Mouse (Mus musculus): Measurements from ENCODE around the gene Vps45. TPM values are rescaled to one million over a fixed set of nuclear protein-coding genes. Genes with fewer than 3 reads are reported as not detected.

Gene Vps45
- polyA plus RNA-seq, 2 experiments: 6.6 to 9.0 TPM

DNA sequence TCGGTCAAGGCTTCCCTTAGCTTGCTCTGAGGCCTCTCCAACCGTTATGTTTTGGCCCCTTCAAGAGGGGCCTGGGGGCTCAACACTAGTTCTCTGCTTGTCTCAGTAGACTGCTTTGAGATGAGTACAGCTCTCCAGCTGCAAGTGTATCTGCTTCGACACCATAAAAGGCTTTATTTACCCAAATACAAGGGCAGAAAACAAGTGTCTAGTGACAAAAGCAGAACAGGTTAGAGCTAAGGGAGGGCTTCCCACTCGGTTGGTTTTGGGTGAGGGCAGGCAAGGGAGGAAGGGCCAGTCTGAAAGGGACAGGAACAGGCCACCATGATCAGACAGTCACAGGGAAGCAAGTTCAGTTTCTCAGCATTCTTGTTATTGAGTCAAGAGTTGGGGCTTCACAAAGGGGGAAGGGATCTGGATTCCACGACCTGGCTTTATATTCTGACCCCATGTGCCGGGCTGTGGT, 63.9 kb downstream of the Vps45 start:
- Histone ChIP-seq H3K9ac (replicated peaks) (no peak overlapping the region), H3K4me3 (ENCODE audit: insufficient read depth in 1 of 2, low read depth in 2 of 2, low read length in 2 of 2) (peak overlapping the region; percentile 35 to 61; a peak in 3 of 4 replicates), H3K36me3 (replicated peaks; ENCODE audit: control insufficient read depth, insufficient read depth, low read depth) (no peaks in the 10 kb centered on the region), H3K4me2 (ENCODE audit: low read depth) (peak overlapping the region; percentile 84), H3K27ac (no peak overlapping the region), H3K9me3 (ENCODE audit: control insufficient read depth, low read length) (no peaks in the 10 kb centered on the region), H3K27me3 (ENCODE audit: control insufficient read depth, insufficient read depth, low read length) (peaks cover 31% of the 10 kb centered on the region), H3K4me1 (replicated peaks; ENCODE audit: control insufficient read depth in 2 of 2, insufficient read depth in 2 of 2, low read length in 1 of 2) (peaks cover 13 to 28% of the 10 kb centered on the region in 2 experiments)
- ATAC-seq (ENCODE audit: insufficient read depth): no peak
- 21% methylated on average over 6 of the region's 6 CpGs for WGBS (ENCODE audit: insufficient replicate concordance)
- TF ChIP-seq CTCF (IDR thresholded peaks at IDR 0.05; ENCODE audit: low read depth) (no peak), EP300 (IDR thresholded peaks at IDR 0.05; ENCODE audit: low read depth) (no peak)
- DNase-seq (ENCODE audit: low read depth in 3 of 3, low spot score in 3 of 3): no peak

DNA sequence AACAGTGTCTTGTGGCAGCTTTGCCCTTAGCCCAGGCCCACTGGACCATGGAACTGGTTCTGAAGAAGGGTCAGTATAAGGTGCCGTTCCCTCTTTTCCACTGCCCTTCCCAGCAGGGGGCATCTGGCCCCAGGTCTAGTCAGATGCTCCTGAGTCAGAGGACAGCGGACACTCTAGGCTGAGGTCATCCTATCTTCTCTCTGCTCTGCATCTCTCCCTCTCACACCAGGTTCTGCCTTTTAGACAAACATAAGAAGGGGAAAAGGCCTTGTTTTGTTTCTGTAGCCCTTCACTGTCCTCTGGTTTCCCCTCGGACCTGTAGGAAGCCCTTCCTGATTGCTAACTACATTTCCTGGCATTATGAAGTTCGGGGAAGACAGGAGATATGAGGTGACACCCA, 64.4 kb downstream of the Vps45 start:
- ATAC-seq (ENCODE audit: insufficient read depth): no peak
- no peaks in the 10 kb centered on the region for H3K36me3 ChIP-seq (replicated peaks; ENCODE audit: control insufficient read depth, insufficient read depth, low read depth)
- TF ChIP-seq CTCF (IDR thresholded peaks at IDR 0.05; ENCODE audit: low read depth): peak; percentile 39; the same call in 1 of the 2 replicates
- TF ChIP-seq EP300 (IDR thresholded peaks at IDR 0.05; ENCODE audit: low read depth): no peak
- H3K27ac ChIP-seq: no peak overlapping the region
- H3K9me3 ChIP-seq (ENCODE audit: control insufficient read depth, low read length): no peaks in the 10 kb centered on the region
- DNase-seq (ENCODE audit: low read depth in 3 of 3, low spot score in 3 of 3): no peak
- WGBS (ENCODE audit: insufficient replicate concordance): 34% methylated on average over 4 of the region's 4 CpGs
- H3K4me2 ChIP-seq (ENCODE audit: low read depth): peak overlapping the region; percentile 84
- H3K27me3 ChIP-seq (ENCODE audit: control insufficient read depth, insufficient read depth, low read length): peaks cover 31% of the 10 kb centered on the region
- peaks cover 9 to 22% of the 10 kb centered on the region in 2 experiments for H3K4me1 ChIP-seq (replicated peaks; ENCODE audit: control insufficient read depth in 2 of 2, insufficient read depth in 2 of 2, low read length in 1 of 2)
- H3K9ac ChIP-seq (replicated peaks): no peak overlapping the region
- H3K4me3 ChIP-seq (ENCODE audit: insufficient read depth in 1 of 2, low read depth in 2 of 2, low read length in 2 of 2): 0 out of 4 replicates have a peak overlapping the region, but pooled peaks of 1 of the 2 experiments have one; percentile 1

DNA sequence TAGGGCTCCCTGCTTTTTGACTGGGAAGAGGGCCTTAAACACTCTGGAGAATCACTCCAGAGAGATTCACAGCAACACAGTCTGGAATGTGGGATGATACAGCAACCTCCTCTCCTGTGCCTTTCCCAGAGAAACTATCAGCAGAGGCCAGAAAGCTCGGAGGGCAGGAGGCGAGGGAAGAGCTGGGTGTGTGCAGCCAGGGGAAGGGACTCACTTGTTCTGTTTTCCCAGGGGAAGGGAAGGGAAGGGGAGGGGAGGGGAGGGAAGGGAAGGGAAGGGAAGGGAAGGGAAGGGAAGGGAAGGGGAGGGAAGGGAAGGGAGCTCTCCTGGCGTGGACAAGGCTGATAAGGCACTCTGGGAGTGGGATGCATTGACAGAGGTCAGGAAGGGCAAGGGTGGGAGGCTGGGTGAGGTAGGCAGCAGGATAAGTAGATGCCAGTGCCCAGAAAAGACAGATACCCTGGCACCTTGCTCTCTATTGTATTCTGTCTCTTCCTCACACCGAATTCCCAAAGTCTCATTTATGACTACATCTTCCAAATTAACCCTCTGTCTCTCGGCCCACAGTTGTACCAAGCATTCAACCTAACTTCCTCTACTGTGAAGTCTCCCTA, 65.2 kb downstream of the Vps45 start:
- TF ChIP-seq EP300 (IDR thresholded peaks at IDR 0.05; ENCODE audit: low read depth) (no peak), CTCF (IDR thresholded peaks at IDR 0.05; ENCODE audit: low read depth) (no peak)
- Histone ChIP-seq H3K36me3 (replicated peaks; ENCODE audit: control insufficient read depth, insufficient read depth, low read depth) (no peaks in the 10 kb centered on the region), H3K27me3 (ENCODE audit: control insufficient read depth, insufficient read depth, low read length) (peaks cover 31% of the 10 kb centered on the region), H3K9me3 (ENCODE audit: control insufficient read depth, low read length) (no peaks in the 10 kb centered on the region), H3K27ac (no peak overlapping the region), H3K4me1 (replicated peaks; ENCODE audit: control insufficient read depth in 2 of 2, insufficient read depth in 2 of 2, low read length in 1 of 2) (peaks cover 6 to 19% of the 10 kb centered on the region in 2 experiments), H3K9ac (replicated peaks) (no peak overlapping the region), H3K4me2 (ENCODE audit: low read depth) (no peak overlapping the region; the same call in 1 of the 2 replicates), H3K4me3 (ENCODE audit: insufficient read depth in 1 of 2, low read depth in 2 of 2, low read length in 2 of 2) (no peak overlapping the region)
- DNase-seq (ENCODE audit: low read depth in 3 of 3, low spot score in 3 of 3) (no peak), ATAC-seq (ENCODE audit: insufficient read depth) (no peak)
- 54% methylated on average over 5 of the region's 5 CpGs for WGBS (ENCODE audit: insufficient replicate concordance)

DNA sequence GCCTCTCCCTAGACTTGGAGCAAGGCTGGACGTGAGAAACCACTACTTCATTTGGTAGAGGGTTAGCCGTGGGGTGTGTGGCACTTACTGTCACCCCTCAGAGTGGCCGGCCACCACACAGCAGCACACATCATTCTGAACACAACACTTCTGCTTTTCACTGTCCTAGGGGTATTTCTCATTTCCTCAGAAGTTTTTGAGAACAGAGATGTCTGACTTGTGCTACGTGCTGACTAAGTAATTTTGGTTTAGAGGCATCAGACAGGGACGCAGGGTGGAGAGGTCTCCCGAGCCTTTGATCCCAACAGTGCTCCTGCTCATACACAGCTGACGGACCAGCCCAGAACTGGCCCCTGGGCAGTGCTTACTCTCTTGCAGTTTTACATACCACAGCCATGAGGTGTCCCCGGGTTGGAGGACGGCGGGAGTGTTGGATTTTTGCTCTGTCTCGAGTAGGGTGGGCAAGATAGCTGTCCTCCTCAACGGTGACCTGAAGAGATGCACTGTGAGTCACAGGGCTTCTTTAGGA, 67.8 kb downstream of the Vps45 start:
- Histone ChIP-seq H3K9me3 (ENCODE audit: control insufficient read depth, low read length) (no peaks in the 10 kb centered on the region), H3K27me3 (ENCODE audit: control insufficient read depth, insufficient read depth, low read length) (peaks cover 21% of the 10 kb centered on the region), H3K4me3 (ENCODE audit: insufficient read depth in 1 of 2, low read depth in 2 of 2, low read length in 2 of 2) (no peak overlapping the region), H3K27ac (no peak overlapping the region), H3K36me3 (replicated peaks; ENCODE audit: control insufficient read depth, insufficient read depth, low read depth) (no peaks in the 10 kb centered on the region), H3K9ac (replicated peaks) (no peak overlapping the region), H3K4me2 (ENCODE audit: low read depth) (no peak overlapping the region), H3K4me1 (replicated peaks; ENCODE audit: control insufficient read depth in 2 of 2, insufficient read depth in 2 of 2, low read length in 1 of 2) (peaks cover 0 to 24% of the 10 kb centered on the region in 2 experiments; a peak in 3 of 4 replicates)
- DNase-seq (ENCODE audit: low read depth in 3 of 3, low spot score in 3 of 3) (no peak), ATAC-seq (ENCODE audit: insufficient read depth) (no peak)
- TF ChIP-seq CTCF (IDR thresholded peaks at IDR 0.05; ENCODE audit: low read depth) (no peak), EP300 (IDR thresholded peaks at IDR 0.05; ENCODE audit: low read depth) (no peak)
- WGBS (ENCODE audit: insufficient replicate concordance): 54% methylated on average over 12 of the region's 12 CpGs

DNA sequence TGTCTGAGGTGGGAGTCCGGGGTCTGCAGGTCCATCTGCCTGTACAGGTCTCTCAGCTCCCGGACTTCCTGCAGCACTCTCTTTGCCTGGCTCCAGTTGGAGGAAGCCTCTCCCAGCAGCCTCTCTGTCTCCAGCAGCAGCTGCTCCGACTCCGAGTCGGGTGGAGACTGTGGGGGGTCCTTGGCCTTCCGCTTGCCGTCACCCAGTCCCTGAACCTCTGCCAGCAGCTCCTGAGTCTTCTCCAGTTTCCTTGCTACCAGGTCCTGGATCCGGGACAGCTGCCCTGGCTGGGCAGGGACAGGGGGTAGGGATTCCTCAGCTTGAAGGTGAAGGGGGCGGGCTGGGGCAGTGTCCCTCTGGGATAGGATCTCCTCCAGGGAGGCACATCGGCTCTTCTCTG, 69.3 kb downstream of the Vps45 start:
- no peak for DNase-seq (ENCODE audit: low read depth in 3 of 3, low spot score in 3 of 3)
- Histone ChIP-seq H3K4me1 (replicated peaks; ENCODE audit: control insufficient read depth in 2 of 2, insufficient read depth in 2 of 2, low read length in 1 of 2) (peaks cover 0 to 29% of the 10 kb centered on the region in 2 experiments; a peak in 3 of 4 replicates), H3K36me3 (replicated peaks; ENCODE audit: control insufficient read depth, insufficient read depth, low read depth) (no peaks in the 10 kb centered on the region), H3K4me2 (ENCODE audit: low read depth) (no peak overlapping the region), H3K27me3 (ENCODE audit: control insufficient read depth, insufficient read depth, low read length) (peaks cover 6% of the 10 kb centered on the region), H3K27ac (no peak overlapping the region), H3K9me3 (ENCODE audit: control insufficient read depth, low read length) (no peaks in the 10 kb centered on the region), H3K9ac (replicated peaks) (no peak overlapping the region), H3K4me3 (ENCODE audit: insufficient read depth in 1 of 2, low read depth in 2 of 2, low read length in 2 of 2) (no peak overlapping the region)
- TF ChIP-seq CTCF (IDR thresholded peaks at IDR 0.05; ENCODE audit: low read depth) (no peak), EP300 (IDR thresholded peaks at IDR 0.05; ENCODE audit: low read depth) (no peak)
- ATAC-seq (ENCODE audit: insufficient read depth): no peak
- WGBS (ENCODE audit: insufficient replicate concordance): 78% methylated on average over 10 of the region's 10 CpGs

Measured in liver, embryonic 14.5 days (tissue).